Mouse (Mus musculus) hindbrain, embryonic 15.5 days (tissue): ENCODE results near the gene Tceanc. TPM values are rescaled to one million over a fixed set of nuclear protein-coding genes. Genes with fewer than 3 reads are reported as not detected.

Source experiments
- ATAC-seq: fragments of 200-750 bp; cut with Nextera tagmentation; 2 replicates; pipeline ENCODE4 v1.8.0; 2017; ENCODE audit warnings: low read depth, moderate number of reproducible peaks, moderate TSS enrichment; ENCODE audit not compliant: low FRiP score
- H3K27ac ChIP-seq: fragments of 300-500 bp; sonication (generic); replicated peaks from 2 replicates; pipeline ENCODE4 v1.5.1; 2015; ENCODE audit warnings: mild to moderate bottlenecking, inconsistent platforms
- H3K27me3 ChIP-seq: fragments of 300-500 bp; sonication (generic); 2 replicates; pipeline ENCODE4 v1.6.1; 2015; ENCODE audit warnings: control low read depth, inconsistent platforms
- H3K36me3 ChIP-seq: fragments of 300-500 bp; sonication (generic); 2 replicates; pipeline ENCODE4 v1.6.1; 2015; ENCODE audit warnings: control low read depth, inconsistent platforms
- H3K4me1 ChIP-seq: fragments of 300-500 bp; sonication (generic); replicated peaks from 2 replicates; pipeline ENCODE4 v1.6.1; 2015; ENCODE audit warnings: control low read depth, inconsistent platforms
- H3K4me2 ChIP-seq: fragments of 300-500 bp; sonication (generic); 2 replicates; pipeline ENCODE4 v1.6.1; 2015; ENCODE audit warnings: moderate library complexity, mild to moderate bottlenecking, inconsistent platforms
- H3K4me3 ChIP-seq: fragments of 300-500 bp; sonication (generic); 2 replicates; pipeline ENCODE4 v1.5.1; 2015; ENCODE audit warnings: mild to moderate bottlenecking, inconsistent platforms
- H3K9ac ChIP-seq: fragments of 300-500 bp; sonication (generic); 2 replicates; pipeline ENCODE4 v1.6.1; 2015; ENCODE audit warnings: inconsistent platforms
- H3K9me3 ChIP-seq: fragments of 300-500 bp; sonication (generic); 2 replicates; pipeline ENCODE4 v1.6.1; 2016; ENCODE audit warnings: control low read depth, inconsistent platforms
- WGBS: fragments of 180-500 bp; shearing (Covaris S2); methylation state at CpG from one replicate; pipeline ENCODE4 v1.1.7; 2015; 5-methylcytosine and 5-hydroxymethylcytosine counted together
- polyA plus RNA-seq: library from polyadenylated mRNA; unstranded; fragments of >200 nt; fragmentation: Nextera tagmentation; extraction: Ambion mirVana; gene quantifications from 2 replicates; pipeline ENCODE4 v1.2.1, GENCODE M21; 2015

Gene Tceanc
- polyA plus RNA-seq = 4.4 and 5.3 TPM in 2 replicates

- ATAC-seq = no peak
- no peak within 1 kb of the TSS for H3K9ac ChIP-seq
- no peaks in the 10 kb centered on the region for H3K9me3 ChIP-seq
- 67% methylated on average over 16 of the region's 16 CpGs for WGBS
- H3K27ac ChIP-seq = no peak within 1 kb of the TSS
- no peak within 1 kb of the TSS for H3K4me2 ChIP-seq
- H3K4me3 ChIP-seq = no peak within 1 kb of the TSS
- H3K4me1 ChIP-seq = no peaks in the 10 kb centered on the region
- H3K36me3 ChIP-seq = no peaks in the 10 kb centered on the region
- H3K27me3 ChIP-seq = no peaks in the 10 kb centered on the region; the same call in 1 of the 2 replicates
Observed at GRCm38 (mm10) chrX:166518345-166518744, at the start of gene Tceanc. Tceanc (minus strand) TSS chrX:166518567.

- no peak for ATAC-seq
- H3K36me3 ChIP-seq = no peaks in the 10 kb centered on the region
- WGBS = 89% methylated on average over 6 of the region's 6 CpGs
Observed at GRCm38 (mm10) chrX:166565983-166566382, 47.6 kb upstream of the Tceanc start.

GRCm38 (mm10) chrX:166565401-166565800, 47.0 kb upstream of the Tceanc start:
- no peaks in the 10 kb centered on the region for H3K36me3 ChIP-seq
- H3K4me3 ChIP-seq = no peak overlapping the region
- WGBS = 77% methylated on average over 5 of the region's 5 CpGs
- H3K9me3 ChIP-seq = no peaks in the 10 kb centered on the region
- H3K4me1 ChIP-seq = no peaks in the 10 kb centered on the region
- no peak overlapping the region for H3K4me2 ChIP-seq
- no peak overlapping the region for H3K27ac ChIP-seq
- H3K9ac ChIP-seq = no peak overlapping the region
- H3K27me3 ChIP-seq = no peaks in the 10 kb centered on the region; the same call in 1 of the 2 replicates
- no peak for ATAC-seq

More at GRCm38 (mm10) chrX:166565983-166566382, 47.6 kb upstream of the Tceanc start:
- no peaks in the 10 kb centered on the region for H3K4me1 ChIP-seq
- no peaks in the 10 kb centered on the region for H3K9me3 ChIP-seq
- no peak overlapping the region for H3K4me2 ChIP-seq
- no peak overlapping the region for H3K27ac ChIP-seq
- no peaks in the 10 kb centered on the region; the same call in 1 of the 2 replicates for H3K27me3 ChIP-seq
- H3K4me3 ChIP-seq = no peak overlapping the region
- H3K9ac ChIP-seq = no peak overlapping the region

- Histone ChIP-seq H3K4me3 (no peak overlapping the region), H3K27ac (no peak overlapping the region), H3K9me3 (no peaks in the 10 kb centered on the region), H3K4me2 (no peak overlapping the region), H3K36me3 (no peaks in the 10 kb centered on the region), H3K4me1 (no peaks in the 10 kb centered on the region), H3K27me3 (no peaks in the 10 kb centered on the region; the same call in 1 of the 2 replicates), H3K9ac (no peak overlapping the region)
- ATAC-seq = no peak
- 72% methylated on average over 5 of the region's 5 CpGs for WGBS
Observed at GRCm38 (mm10) chrX:166564900-166565299, 46.5 kb upstream of the Tceanc start.

GRCm38 (mm10) chrX:166559333-166559732, 41.0 kb upstream of the Tceanc start:
- Histone ChIP-seq H3K4me1 (no peaks in the 10 kb centered on the region), H3K4me3 (no peak overlapping the region), H3K27ac (no peak overlapping the region), H3K36me3 (no peaks in the 10 kb centered on the region), H3K27me3 (no peaks in the 10 kb centered on the region; the same call in 1 of the 2 replicates), H3K4me2 (no peak overlapping the region), H3K9me3 (no peaks in the 10 kb centered on the region), H3K9ac (no peak overlapping the region)
- 67% methylated on average over 3 of the region's 3 CpGs for WGBS
- ATAC-seq = no peak

GRCm38 (mm10) chrX:166552355-166552754, 34.0 kb upstream of the Tceanc start:
- Histone ChIP-seq H3K4me3 (no peak overlapping the region), H3K4me2 (no peak overlapping the region), H3K9ac (no peak overlapping the region), H3K36me3 (no peaks in the 10 kb centered on the region), H3K9me3 (no peaks in the 10 kb centered on the region), H3K27ac (no peak overlapping the region), H3K27me3 (no peaks in the 10 kb centered on the region), H3K4me1 (no peaks in the 10 kb centered on the region)
- ATAC-seq = no peak
- 80% methylated on average over 7 of the region's 7 CpGs for WGBS

- 80% methylated on average over 2 of the region's 2 CpGs for WGBS
- H3K4me3 ChIP-seq = no peak overlapping the region
- H3K36me3 ChIP-seq = no peaks in the 10 kb centered on the region
- H3K27me3 ChIP-seq = no peaks in the 10 kb centered on the region
- no peak overlapping the region for H3K27ac ChIP-seq
- H3K4me2 ChIP-seq = no peak overlapping the region
- H3K9ac ChIP-seq = no peak overlapping the region
- H3K9me3 ChIP-seq = no peaks in the 10 kb centered on the region
- H3K4me1 ChIP-seq = no peaks in the 10 kb centered on the region
- ATAC-seq = no peak
Observed at GRCm38 (mm10) chrX:166546495-166546894, 28.1 kb upstream of the Tceanc start.

- Histone ChIP-seq H3K4me3 (no peak overlapping the region), H3K9me3 (no peaks in the 10 kb centered on the region), H3K4me1 (no peaks in the 10 kb centered on the region), H3K4me2 (no peak overlapping the region), H3K36me3 (no peaks in the 10 kb centered on the region), H3K9ac (no peak overlapping the region), H3K27ac (no peak overlapping the region), H3K27me3 (no peaks in the 10 kb centered on the region)
- WGBS = 79% methylated on average over 4 of the region's 4 CpGs
- ATAC-seq = no peak
Observed at GRCm38 (mm10) chrX:166535138-166535537, 16.8 kb upstream of the Tceanc start.

- no peaks in the 10 kb centered on the region for H3K4me1 ChIP-seq
- no peaks in the 10 kb centered on the region for H3K36me3 ChIP-seq
- WGBS = 85% methylated on average over 4 of the region's 4 CpGs
- H3K27me3 ChIP-seq = no peaks in the 10 kb centered on the region
- no peak overlapping the region for H3K9ac ChIP-seq
- H3K9me3 ChIP-seq = no peaks in the 10 kb centered on the region
- H3K4me3 ChIP-seq = no peak overlapping the region
- H3K27ac ChIP-seq = no peak overlapping the region
- H3K4me2 ChIP-seq = no peak overlapping the region
- ATAC-seq = no peak
Observed at GRCm38 (mm10) chrX:166533432-166533831, 15.1 kb upstream of the Tceanc start.

GRCm38 (mm10) chrX:166531671-166532070, 13.3 kb upstream of the Tceanc start:
- Histone ChIP-seq H3K9ac (no peak overlapping the region), H3K36me3 (no peaks in the 10 kb centered on the region), H3K27me3 (no peaks in the 10 kb centered on the region), H3K4me2 (no peak overlapping the region), H3K4me3 (no peak overlapping the region), H3K27ac (no peak overlapping the region), H3K4me1 (no peaks in the 10 kb centered on the region), H3K9me3 (no peaks in the 10 kb centered on the region)
- WGBS = 36% methylated on average over 6 of the region's 6 CpGs
- ATAC-seq = no peak

- Histone ChIP-seq H3K4me1 (no peaks in the 10 kb centered on the region), H3K4me3 (no peak overlapping the region), H3K9ac (no peak overlapping the region), H3K9me3 (no peaks in the 10 kb centered on the region), H3K27me3 (no peaks in the 10 kb centered on the region), H3K27ac (no peak overlapping the region), H3K4me2 (no peak overlapping the region), H3K36me3 (no peaks in the 10 kb centered on the region)
- no peak for ATAC-seq
- 92% methylated on average over 3 of the region's 3 CpGs for WGBS
Observed at GRCm38 (mm10) chrX:166528126-166528525, 9.8 kb upstream of the Tceanc start.

GRCm38 (mm10) chrX:166525637-166526315, 7.4 kb upstream of the Tceanc start:
- Histone ChIP-seq H3K27ac (no peak overlapping the region), H3K4me1 (no peaks in the 10 kb centered on the region), H3K9me3 (no peaks in the 10 kb centered on the region), H3K36me3 (no peaks in the 10 kb centered on the region), H3K27me3 (no peaks in the 10 kb centered on the region), H3K9ac (no peak overlapping the region), H3K4me3 (no peak overlapping the region), H3K4me2 (no peak overlapping the region)
- ATAC-seq = no peak
- 91% methylated on average over 2 of the region's 2 CpGs for WGBS

- Histone ChIP-seq H3K27me3 (no peaks in the 10 kb centered on the region; the same call in 1 of the 2 replicates), H3K4me2 (no peak overlapping the region), H3K27ac (no peak overlapping the region), H3K9ac (no peak overlapping the region), H3K4me3 (no peak overlapping the region), H3K4me1 (no peaks in the 10 kb centered on the region), H3K9me3 (no peaks in the 10 kb centered on the region), H3K36me3 (no peaks in the 10 kb centered on the region)
- 79% methylated on average over 5 of the region's 5 CpGs for WGBS
- ATAC-seq = no peak
Observed at GRCm38 (mm10) chrX:166520782-166521181, 2.4 kb upstream of the Tceanc start.
